Comparison of ENCODE assay signal across 27 mouse cellular contexts in genomic region chr6:139464980-139465379, GRCm38 (mm10). TPM values are rescaled to one million over a fixed set of nuclear protein-coding genes. Genes with fewer than 3 reads are reported as not detected.
DNase-seq lines count a peak whose midpoint lies in the region; ATAC-seq and TF ChIP-seq lines count a peak whose summit lies in the region.
"Had no signal": no experiment of that assay in that cellular context is flagged by ENCODE, and none has a peak within 500 bp of the region (broad histone marks: within the 10 kb centered on the region; RNA-seq: fewer than 3 reads in every experiment).

No protein-coding gene starts in this region.

- no peak overlapping the region for H3K4me3 ChIP-seq in kidney, embryonic 16.5 days (ENCODE audit: low read length)
- H3K4me3 ChIP-seq in kidney, embryonic 14.5 days (ENCODE audit: low read length): no peak overlapping the region
- H3K4me3 ChIP-seq in kidney, adult 2 months (ENCODE audit: insufficient read depth, low read depth, low read length): no peak overlapping the region
- H3K4me3 ChIP-seq: embryonic facial prominence, embryonic 13.5 days; embryonic facial prominence, embryonic 15.5 days; erythroblast, embryonic 14.5 days; forebrain, embryonic 10.5 days; forebrain, embryonic 12.5 days had no signal

- H3K36me3 ChIP-seq in kidney, embryonic 16.5 days (ENCODE audit: insufficient read depth, low read length): no peaks in the 10 kb centered on the region
- H3K36me3 ChIP-seq in kidney, embryonic 14.5 days (ENCODE audit: control insufficient read depth, insufficient read depth, low read length): no peaks in the 10 kb centered on the region
- no peaks in the 10 kb centered on the region for H3K36me3 ChIP-seq in kidney, adult 2 months (ENCODE audit: control insufficient read depth, insufficient read depth, low read length)
- H3K36me3 ChIP-seq: embryonic facial prominence, embryonic 13.5 days; embryonic facial prominence, embryonic 15.5 days; forebrain, embryonic 10.5 days; forebrain, embryonic 12.5 days had no signal

- no peak overlapping the region for H3K9ac ChIP-seq in kidney, embryonic 16.5 days (replicated peaks; ENCODE audit: low read length)
- no peak overlapping the region for H3K9ac ChIP-seq in kidney, embryonic 14.5 days (ENCODE audit: low read depth, low read length)
- H3K9ac ChIP-seq: embryonic facial prominence, embryonic 13.5 days; embryonic facial prominence, embryonic 15.5 days; forebrain, embryonic 12.5 days had no signal

- no peaks in the 10 kb centered on the region for H3K4me1 ChIP-seq in kidney, embryonic 16.5 days (ENCODE audit: insufficient read depth, low read length)
- no peaks in the 10 kb centered on the region for H3K4me1 ChIP-seq in kidney, embryonic 14.5 days (ENCODE audit: control insufficient read depth, insufficient read depth, low read length)
- H3K4me1 ChIP-seq in kidney, adult 2 months (ENCODE audit: control insufficient read depth, insufficient read depth, low read length): no peaks in the 10 kb centered on the region
- H3K4me1 ChIP-seq: embryonic facial prominence, embryonic 13.5 days; embryonic facial prominence, embryonic 15.5 days; forebrain, embryonic 10.5 days; forebrain, embryonic 12.5 days had no signal

- no peaks in the 10 kb centered on the region for H3K27me3 ChIP-seq in kidney, embryonic 16.5 days (ENCODE audit: insufficient read depth, low read length)
- no peaks in the 10 kb centered on the region for H3K27me3 ChIP-seq in kidney, embryonic 14.5 days (ENCODE audit: control insufficient read depth, insufficient read depth, low read length)
- no peaks in the 10 kb centered on the region for H3K27me3 ChIP-seq in kidney, adult 2 months (replicated peaks; ENCODE audit: control insufficient read depth, insufficient read depth, low read length)
- H3K27me3 ChIP-seq: embryonic facial prominence, embryonic 13.5 days; embryonic facial prominence, embryonic 15.5 days; forebrain, embryonic 12.5 days had no signal

- no peak overlapping the region for H3K4me2 ChIP-seq in kidney, embryonic 16.5 days (replicated peaks; ENCODE audit: low read depth, low read length)
- no peak overlapping the region for H3K4me2 ChIP-seq in kidney, embryonic 14.5 days (replicated peaks; ENCODE audit: low read depth, low read length)
- H3K4me2 ChIP-seq: embryonic facial prominence, embryonic 13.5 days; embryonic facial prominence, embryonic 15.5 days; forebrain, embryonic 12.5 days had no signal

- no peak for TF ChIP-seq CTCF in kidney, adult 2 months (conservative IDR thresholded peaks at IDR 0.05; ENCODE audit: insufficient read depth, insufficient read length, low read depth, low read length)

- peak; percentile 6 for DNase-seq in kidney, postnatal 10 days
- no peak for DNase-seq in kidney, adult 2 months
- DNase-seq in kidney, postnatal 4 days: peak; percentile 2 to 6
- DNase-seq in kidney, adult 8-10 months: no peak
- DNase-seq in skeletal muscle tissue, adult 2 months (ENCODE audit: low read depth, low spot score): peak; percentile 6
- DNase-seq in right cerebral cortex, postnatal 25 days: no peak
- DNase-seq: adrenal gland, adult 2 months; adrenal gland, postnatal 10 days; adrenal gland, postnatal 25 days; cerebellum, adult 11 months; cerebellum, adult 18-20 months; cerebellum, adult 8-10 months; cerebellum, adult 9-11 months; cerebellum, postnatal 14 days; cerebellum, postnatal 36 days; embryo, embryonic 11 days had no signal

- WGBS in kidney, embryonic 16.5 days: 44% methylated on average over 6 of the region's 6 CpGs
- WGBS in kidney, embryonic 14.5 days: 54% methylated on average over 6 of the region's 6 CpGs
- WGBS in kidney, adult 2 months: 41% methylated on average over 6 of the region's 6 CpGs

- peak; percentile 84 for ATAC-seq in kidney, embryonic 16.5 days (ENCODE audit: low FRiP score, low TSS enrichment)
- ATAC-seq in kidney, embryonic 14.5 days (ENCODE audit: low FRiP score, low TSS enrichment): no peak

- TF ChIP-seq POLR2A in kidney, adult 2 months (IDR thresholded peaks at IDR 0.05; ENCODE audit: low read depth, low read length): no peak

- no peak overlapping the region for H3K27ac ChIP-seq in kidney, embryonic 16.5 days (ENCODE audit: low read length)
- no peak overlapping the region for H3K27ac ChIP-seq in kidney, embryonic 14.5 days (ENCODE audit: low read depth, low read length)
- no peak overlapping the region for H3K27ac ChIP-seq in kidney, adult 2 months (ENCODE audit: insufficient read depth, low read depth, low read length)
- H3K27ac ChIP-seq: embryonic facial prominence, embryonic 13.5 days; embryonic facial prominence, embryonic 15.5 days; forebrain, embryonic 10.5 days; forebrain, embryonic 12.5 days had no signal

- H3K9me3 ChIP-seq in kidney, embryonic 16.5 days (ENCODE audit: low read length): no peaks in the 10 kb centered on the region
- H3K9me3 ChIP-seq in kidney, embryonic 14.5 days (ENCODE audit: control insufficient read depth, low read length): no peaks in the 10 kb centered on the region
- H3K9me3 ChIP-seq: embryonic facial prominence, embryonic 13.5 days; embryonic facial prominence, embryonic 15.5 days; forebrain, embryonic 10.5 days; forebrain, embryonic 12.5 days had no signal

RNA-seq across cellular contexts. Expression of gene Rergl, which starts 36.8 kb away (rescaled TPM):
- polyA plus RNA-seq in kidney, embryonic 16.5 days (2015; fragmentation: Nextera tagmentation; extraction: Ambion mirVana): 4.5 and 5.4 TPM in 2 replicates
- 3.5 and 6.1 TPM in 2 replicates for polyA plus RNA-seq in kidney, embryonic 14.5 days (2014; fragmentation: Nextera tagmentation; extraction: Ambion mirVana)
- polyA plus RNA-seq in kidney, adult 2 months (2012; rRNA removed): 0.96 and 1.2 TPM in 2 replicates
- polyA plus RNA-seq: adrenal gland, adult 2 months; brain, embryonic 14.5 days; C2C12; embryonic facial prominence, embryonic 11.5 days; embryonic facial prominence, embryonic 13.5 days; embryonic facial prominence, embryonic 15.5 days; erythroblast, embryonic 14.5 days; forebrain, embryonic 10.5 days; forebrain, embryonic 12.5 days; forebrain, embryonic 14.5 days had no signal

Comparison
In these comparisons a context has a peak if more than half of its experiments do, and no peak if none do; other contexts are left out.
1. DNase-seq: peak in kidney, postnatal 10 days (single experiment), kidney, postnatal 4 days (2 of 2) and skeletal muscle tissue, adult 2 months (single experiment); none in kidney, adult 2 months (single experiment), kidney, adult 8-10 months (0 of 2) and right cerebral cortex, postnatal 25 days (single experiment).